Mouse (Mus musculus) adrenal gland, postnatal 4 days (tissue): Measurements from ENCODE around the gene D17H6S53E. TPM values are rescaled to one million over a fixed set of nuclear protein-coding genes. Genes with fewer than 3 reads are reported as not detected.

ENCODE experiments used
- DNase-seq, 2 experiments: peaks; one replicate each; pipeline ENCODE4 v3.0.0; 2021 to 2022; ENCODE audit warnings: low spot score in 2 of 2, mixed read lengths in 2 of 2
- total RNA-seq, 2 experiments: library from RNA; stranded (reverse); gene quantifications; 2 replicates each; pipeline ENCODE4 v1.2.3; 2021

D17H6S53E gene
- total RNA-seq, 2 experiments from 2014 or later, result 29.0 to 30.9 TPM

DNA sequence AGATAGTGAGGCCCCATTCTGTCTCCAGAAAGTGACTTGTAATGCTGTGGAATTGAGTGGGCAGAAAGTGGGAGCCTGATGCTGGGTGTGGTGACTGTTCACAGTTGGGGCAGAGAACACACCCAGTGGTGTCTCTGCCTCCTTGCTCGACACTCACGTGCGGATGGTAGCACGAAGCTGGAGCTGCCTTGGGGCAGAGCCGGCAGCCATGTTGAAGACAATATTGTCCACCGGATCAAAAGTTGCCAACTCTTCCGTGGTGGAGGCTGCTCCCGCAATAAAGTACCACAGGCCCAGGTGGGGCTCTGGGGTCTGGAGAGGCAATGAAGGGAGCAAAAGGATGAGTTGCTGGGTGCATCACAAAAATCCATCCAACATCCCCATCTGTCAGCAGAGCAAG is 4.9 kb downstream of the D17H6S53E start:
- no peak for DNase-seq

DNA sequence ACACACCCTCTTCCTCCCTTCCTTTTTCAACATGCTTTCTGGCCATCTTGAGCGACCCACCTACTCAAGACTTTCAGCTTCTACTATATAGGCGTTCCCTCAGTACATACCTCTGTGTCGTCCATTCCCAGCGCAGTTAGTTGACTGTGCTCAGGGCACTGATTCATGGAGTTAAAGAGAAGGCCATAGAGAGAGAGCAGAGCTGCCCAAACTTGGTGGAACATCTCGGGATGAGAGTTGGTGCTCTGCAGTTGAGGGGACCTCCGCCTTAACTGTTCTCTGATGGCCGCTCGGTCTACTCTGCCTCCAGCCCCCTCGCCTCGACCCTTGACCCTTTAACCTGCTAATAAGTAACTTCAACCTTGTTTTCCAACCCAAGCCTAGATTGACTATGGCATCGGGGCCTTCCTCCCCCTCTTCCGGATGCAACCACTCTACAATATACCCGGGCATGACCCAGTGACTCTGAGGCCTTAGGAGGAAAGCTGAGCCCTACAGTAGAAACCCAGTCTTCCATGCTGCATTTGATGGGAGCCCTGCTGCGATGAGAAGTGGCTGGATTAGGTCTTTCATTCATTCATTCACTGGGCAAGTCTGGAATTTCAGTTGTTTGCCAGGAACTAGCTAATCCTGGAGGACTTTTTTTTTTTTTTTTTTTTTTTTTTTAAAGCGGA is 5.5 kb downstream of the D17H6S53E start, which contains the start of gene Apom:
TSS of gene Apom (minus strand) at position 551 of the 674 bp plus-strand sequence.
- DNase-seq, result no peak

DNA sequence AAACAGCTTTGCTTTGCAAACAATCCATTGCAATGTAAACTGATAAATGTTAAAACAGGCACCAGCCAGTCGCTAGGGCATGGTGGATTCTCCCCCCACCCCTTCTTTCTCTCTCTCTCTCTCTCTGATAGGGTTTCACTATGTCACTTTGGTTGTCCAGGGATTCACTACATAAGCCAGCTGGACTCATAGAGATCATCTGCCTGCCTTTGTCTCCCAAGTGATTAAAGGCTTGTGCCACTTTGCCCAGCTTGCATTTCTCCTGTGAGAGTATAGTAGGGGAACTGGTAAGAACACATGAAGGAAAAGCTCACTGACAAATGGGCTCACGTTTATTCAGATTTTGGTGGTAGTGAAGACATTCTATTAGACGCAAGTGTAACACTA is 6.0 kb downstream of the D17H6S53E start:
- no peak for DNase-seq

DNA sequence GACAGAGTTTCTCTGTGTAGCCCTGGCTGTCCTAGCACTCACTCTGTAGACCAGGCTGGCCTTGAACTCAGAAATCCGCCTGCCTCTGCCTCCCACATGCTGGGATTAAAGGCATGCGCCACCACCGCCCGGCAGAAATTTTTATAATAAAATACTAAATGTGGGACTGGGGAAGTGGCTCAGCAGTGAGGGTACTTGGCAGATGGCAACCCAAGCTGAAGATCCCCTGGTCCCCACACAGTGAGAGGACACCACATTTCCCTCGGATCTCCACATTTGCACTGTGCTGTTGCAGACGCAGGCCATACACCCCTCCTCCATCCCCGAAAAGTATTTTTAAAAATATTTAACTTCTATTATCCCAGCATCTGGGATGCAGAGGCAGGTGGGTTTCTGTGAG is 7.3 kb downstream of the D17H6S53E start:
- DNase-seq, result no peak

DNA sequence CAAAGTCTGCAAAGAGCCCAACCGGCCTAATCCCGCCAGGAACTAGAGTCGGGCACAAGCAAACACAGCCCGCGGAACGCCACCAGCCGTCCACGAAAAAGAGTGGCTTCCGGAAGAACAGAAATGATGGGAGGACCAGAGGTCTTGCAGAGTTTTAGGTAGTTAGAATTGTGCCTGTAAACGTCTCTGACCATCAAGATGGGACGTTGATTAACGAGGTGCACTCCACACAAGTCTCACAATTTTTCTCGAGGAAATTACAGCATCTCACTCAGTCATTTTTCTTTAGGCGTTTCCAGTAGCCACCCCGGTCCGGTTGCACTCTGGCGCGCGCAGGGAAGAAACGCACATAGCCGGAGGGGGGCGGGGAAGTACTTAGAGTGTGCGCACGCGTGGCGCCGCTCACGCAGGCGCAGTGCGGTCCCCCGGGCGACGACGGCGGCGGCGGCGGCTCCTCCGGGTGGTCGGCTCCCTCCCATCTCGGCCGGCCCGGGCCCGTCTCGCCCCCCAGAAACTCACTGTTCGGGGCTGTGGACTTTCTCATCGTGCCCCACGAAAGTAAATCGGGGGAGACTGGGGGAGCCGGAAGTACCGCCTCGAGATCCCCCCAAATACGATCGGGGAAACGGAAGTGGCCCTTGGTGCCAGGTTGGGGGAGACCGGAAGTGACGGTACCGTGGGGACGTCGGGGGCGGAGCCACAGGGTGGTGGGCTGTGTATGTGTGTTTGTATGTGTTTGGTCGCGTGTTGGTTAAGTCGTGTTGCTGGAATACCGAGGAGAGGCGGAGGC is 8.8 kb downstream of the D17H6S53E start, which contains the start of gene Bag6:
TSS of gene Bag6 (plus strand) at position 378 of the 790 bp plus-strand sequence.
- DNase-seq, result peak; percentile 91 to 92

DNA sequence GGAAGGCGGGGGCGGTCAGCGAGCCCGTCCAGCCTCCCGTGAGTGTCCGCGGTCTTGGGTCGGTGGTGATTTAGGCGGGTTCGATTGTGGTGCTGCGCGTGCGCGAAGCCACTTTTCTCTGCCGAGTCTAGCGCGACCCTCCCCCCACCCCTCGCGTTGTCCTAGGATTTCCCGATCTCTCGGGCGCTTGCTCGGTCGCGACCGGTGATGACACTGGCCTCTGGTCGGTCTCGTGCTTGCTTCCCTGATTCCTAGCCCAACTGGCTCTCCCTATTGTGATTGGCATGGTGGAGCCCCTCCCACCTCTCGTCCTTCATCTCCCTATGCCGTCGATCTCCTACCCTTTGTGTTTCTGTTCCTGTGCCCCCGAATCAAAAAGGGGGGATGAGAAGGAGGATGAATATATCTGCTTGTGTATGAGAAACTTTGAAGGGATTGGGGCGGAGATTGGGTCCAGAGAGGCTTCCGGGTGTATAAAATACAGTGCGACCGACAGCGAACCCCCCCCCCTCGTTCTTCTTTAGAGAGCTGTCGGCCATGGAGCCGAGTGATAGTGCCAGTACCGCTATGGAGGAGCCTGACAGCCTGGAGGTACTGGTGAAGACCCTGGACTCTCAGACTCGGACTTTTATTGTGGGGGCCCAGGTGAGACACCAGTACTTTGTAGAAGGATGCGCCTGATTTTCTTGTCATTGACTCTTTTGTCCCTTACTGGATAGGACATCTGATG is 9.6 kb downstream of the D17H6S53E start:
- DNase-seq, result no peak

DNA sequence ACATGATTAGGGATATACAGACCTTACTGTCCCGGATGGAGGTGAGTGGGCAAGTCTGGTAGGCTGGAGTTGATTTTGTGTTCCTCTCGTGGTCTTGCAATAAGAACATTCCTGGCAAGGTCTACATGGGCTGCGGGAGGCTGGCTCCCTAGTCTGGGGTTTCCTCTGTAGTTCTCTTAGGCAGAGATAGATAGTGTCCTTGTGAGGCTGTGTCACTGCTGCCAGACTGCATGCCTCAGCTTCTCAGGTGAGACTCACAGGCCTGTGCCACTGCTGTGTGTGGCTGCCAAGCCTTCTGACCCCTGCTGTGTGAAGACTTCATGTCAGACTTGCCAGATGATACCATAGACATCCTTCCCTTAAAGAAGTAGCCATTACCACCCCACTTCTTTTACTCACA is 13.1 kb downstream of the D17H6S53E start:
- DNase-seq, result no peak

DNA sequence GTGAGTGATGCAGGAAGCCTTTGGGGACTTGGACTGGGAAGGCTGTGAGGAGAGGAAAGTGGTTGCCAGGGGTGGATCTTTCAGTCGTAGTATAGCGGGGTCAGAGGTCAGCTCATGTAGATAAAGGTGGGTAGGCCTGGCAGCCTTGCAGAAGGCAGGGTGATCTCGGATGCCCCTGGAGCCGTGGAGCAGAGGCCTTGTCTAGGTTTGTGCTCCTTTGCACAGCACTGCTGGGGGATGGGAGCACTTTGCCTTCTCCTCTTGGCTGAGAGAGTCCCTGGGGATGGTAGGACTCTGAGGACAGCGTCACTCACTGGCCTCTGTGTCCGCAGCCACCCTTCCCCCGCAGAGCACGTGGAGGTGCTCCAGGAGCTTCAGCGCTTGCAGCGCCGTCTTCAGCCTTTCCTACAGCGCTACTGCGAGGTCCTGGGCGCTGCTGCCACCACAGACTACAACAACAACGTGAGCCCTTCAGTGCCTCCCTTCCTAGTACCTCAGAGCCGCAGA is 14.4 kb downstream of the D17H6S53E start:
- DNase-seq, result no peak

DNA sequence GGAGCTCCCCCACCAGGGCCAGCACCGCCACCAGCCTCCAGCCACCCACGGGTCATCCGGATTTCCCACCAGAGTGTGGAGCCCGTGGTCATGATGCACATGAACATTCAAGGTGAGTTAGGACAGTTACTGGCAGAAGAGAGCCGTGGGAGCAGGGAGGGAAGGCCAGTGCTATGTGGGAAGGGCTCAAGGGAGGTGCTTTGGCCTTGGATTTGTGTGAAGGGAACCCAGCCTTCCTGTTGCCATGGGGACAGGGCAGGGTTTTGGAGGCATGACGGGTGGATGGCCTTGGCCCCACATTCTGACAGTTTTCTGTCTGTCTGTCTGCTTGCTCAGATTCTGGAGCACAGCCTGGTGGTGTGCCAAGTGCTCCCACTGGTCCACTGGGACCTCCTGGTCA is 15.8 kb downstream of the D17H6S53E start:
- peak in 1 of 2 experiments; percentile 62 for DNase-seq

DNA sequence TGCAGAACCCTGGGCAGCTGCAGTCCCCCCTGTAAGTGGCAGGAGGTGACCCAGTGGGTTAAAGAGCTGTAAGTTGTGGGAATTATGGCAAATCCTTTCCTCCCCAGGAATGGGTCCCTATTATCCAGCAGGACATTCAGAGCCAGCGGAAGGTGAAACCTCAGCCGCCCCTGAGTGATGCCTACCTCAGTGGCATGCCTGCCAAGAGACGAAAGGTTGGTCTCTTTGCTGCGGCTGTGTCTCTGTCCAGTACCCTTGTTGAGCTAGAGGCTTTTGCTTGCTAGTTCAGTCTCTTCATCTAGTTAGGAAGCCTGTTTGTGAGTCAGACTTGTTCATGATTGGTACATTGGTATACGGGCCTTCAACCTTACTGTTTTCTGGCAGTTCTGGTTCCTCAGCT is 20.0 kb downstream of the D17H6S53E start:
- no peak for DNase-seq

DNA sequence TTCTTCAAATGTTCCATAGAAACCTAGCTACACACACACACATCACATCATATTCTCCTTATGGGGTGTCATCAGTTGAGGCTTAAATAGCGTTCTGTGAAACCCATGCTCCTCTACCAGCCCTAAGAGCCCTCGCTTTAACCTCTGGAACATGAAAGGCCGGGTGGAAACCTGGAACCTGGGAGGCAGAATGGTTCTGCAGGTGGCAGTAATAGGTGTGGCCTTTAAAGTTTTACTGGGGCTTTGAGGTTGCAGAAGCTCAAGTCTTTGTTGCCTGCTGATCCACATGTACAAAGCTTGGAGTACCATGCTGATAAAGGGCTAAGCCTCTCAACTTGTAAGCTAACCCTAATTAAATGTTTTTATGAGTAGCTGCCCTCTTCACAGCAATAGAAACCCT is 21.2 kb downstream of the D17H6S53E start:
- DNase-seq, result no peak

DNA sequence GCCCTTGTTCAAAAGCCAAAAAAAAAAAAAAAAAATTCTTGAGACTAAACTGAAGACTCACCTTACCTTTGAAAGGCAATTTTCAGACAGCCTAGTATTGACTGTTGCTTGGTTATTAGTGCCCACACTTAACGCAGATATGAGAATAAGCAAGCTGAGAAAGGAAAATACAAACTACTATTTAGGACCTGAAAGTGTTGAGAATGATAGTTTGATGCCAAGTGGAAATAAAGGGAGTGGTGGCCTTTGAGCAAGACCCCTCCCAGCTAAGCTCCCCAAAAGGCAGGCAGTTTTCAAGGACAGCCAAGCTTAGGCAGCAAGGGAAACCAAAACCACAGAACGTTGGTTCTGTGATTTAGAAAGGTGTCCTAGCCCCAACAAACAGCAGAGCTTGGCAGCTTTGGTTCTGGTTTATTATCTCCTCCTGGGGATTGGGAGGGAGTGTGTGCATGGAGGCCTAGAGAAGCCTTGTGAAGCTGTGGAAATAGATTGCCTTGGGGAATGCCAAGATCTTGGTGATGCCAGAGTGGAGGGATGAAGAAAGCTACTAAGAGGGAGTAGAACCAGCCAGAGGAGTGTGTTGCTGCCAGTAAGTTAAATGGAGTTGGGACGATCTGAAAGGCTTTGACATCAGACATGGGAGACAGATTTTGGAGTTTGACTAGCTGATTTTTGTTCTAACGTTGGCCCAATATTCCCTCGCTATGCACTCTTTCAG is 21.9 kb downstream of the D17H6S53E start:
- no peak for DNase-seq

DNA sequence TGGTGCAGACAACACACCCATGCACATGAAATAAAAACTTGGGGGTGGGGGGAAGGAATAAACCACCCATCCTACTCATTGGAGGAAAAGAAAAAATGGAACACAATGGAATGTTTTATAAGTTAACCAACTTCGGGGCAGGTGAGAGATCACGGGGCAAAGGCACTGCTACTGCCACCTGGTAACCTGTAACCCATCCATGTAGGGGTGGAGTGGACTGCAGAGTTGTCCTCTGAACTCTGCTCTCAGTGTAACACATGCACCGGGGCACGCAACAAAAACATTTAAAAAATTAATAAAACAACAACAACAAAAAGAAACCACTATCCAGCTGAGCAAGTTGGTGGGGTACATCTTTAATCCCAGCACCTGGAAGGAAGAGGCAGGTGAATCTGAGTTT is 25.9 kb downstream of the D17H6S53E start:
- DNase-seq, result no peak

DNA sequence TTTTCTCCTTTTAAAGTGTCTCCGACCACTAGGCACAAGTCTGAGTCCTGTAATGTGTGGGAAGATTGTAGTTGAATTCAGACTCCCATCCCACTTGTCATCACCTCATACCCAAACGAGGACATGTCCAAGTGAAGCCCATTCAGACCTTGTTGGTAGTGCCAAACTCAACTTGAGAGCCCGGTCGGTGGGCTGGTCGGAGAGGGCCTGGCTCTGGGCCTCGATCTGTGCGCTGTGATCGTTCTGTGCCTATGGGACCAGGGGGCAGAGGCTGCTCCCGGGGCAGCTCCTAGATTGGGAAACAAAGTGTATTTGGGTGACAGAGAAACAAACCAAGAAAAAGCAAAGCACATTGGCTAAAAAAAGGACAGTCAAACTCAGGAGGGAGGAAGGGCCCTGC is 26.9 kb downstream of the D17H6S53E start:
- no peak for DNase-seq

DNA sequence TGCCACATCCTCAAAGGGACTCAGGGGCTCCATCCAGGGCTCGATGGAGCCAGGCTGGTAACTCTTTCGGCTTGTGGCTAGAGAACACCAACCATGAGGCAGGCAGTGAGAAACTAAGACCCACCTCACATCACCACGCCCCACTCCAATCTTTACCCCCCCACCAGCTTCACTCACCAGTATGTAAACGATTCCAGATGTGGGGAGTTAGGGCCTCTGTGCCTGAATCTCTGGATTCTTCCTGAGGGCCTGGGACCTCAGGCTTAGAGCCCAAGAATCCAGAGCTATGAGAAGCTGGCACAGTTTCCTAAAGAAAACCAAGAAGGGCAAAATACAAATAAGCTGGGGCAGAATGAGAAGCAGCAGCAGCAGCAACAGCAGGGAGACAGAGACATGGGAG is 27.8 kb downstream of the D17H6S53E start:
- DNase-seq, result no peak

DNA sequence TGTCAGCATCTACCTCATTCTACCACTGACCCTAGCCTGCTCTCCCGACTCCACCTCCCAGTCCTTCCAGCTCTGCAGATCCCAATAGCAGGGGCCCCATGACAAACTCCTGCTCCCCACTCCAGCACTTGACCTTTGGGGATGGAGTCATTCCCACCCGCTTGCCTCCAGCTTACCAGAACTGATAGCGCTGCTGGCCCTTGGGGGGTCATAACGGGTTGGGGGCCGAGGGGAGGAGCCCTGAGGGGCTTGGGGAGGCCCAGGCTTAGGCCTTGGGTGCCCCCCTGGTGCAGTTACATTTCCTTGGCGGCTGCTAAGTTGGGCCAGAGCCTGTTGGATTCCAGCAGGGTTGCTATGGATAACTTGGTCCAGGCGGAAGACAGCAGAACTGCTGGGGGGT is 28.4 kb downstream of the D17H6S53E start:
- DNase-seq, result no peak

DNA sequence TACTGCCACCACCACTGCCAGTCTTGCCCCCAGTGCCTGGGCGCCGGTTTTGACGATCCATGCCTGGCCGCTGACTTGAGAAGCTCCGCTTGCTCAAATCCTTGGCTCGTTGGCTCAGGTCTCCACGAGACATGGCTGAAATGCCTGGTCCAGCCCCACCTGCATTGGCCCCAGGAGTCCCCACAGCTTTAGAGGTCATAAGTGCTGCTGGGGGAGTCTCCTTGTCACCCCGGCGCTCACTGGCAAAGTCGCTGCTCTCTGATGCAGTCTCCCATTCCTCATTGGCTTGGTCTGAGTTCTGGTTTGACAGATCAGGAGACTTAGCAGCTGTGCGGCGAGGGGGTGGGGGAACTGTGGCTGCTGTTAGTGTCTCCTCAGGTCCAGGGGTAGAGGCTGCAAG is 29.3 kb downstream of the D17H6S53E start:
- DNase-seq, result no peak

DNA sequence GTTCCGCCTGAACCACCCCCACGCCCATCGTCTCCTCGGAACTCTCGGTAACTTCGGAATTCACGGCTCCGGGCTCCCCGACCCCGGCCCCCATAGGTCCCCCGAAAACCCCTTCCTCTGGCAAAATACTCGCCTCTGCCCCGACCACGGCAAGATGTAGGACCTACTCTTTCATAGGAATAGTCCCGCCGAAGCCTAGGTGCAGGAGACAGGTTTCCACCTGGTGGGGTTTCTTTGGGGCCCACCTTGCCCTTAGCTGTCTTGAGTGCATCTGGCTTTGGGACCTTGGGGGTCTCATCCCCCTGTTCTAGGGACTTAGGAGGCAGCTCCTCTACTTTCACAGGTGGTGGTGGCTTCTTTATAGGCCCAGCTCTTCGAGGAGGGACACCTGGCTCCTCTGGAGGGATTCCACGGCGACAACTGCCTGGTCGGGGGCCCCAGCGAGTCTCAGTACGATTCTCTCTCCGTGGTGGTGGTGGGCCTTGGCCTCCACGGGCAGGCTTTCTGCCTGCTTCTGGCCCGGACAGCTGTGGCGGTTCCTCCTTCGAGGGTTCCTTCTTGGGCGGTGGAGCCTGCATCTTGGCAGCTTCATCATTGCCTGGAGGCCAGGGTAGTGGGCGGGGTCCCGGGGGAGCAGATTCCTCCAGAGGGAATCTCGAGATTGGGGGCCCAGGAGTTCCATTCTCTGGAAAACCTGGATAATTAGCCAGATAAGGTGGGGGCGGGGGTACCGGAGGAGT is 30.5 kb downstream of the D17H6S53E start:
- no peak for DNase-seq

DNA sequence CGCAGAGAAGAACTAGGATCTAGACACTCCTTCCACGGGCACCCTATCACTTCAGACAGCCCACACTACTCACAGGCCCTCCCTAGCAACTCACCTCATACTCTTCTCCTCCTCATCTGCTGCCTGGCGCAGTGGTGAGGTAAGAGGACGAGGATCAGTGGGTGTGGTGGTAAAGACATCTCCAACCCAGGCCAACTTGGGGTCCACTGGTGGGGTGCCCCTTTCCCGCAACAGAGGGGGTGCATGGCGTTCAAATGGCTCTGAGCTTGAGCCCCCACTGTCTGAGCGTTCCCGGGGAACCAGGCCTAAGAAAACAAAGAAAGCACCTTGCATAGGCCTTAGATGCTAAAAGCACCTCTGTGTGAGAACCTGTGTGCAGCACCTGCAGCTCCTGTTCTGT is 31.1 kb downstream of the D17H6S53E start:
- DNase-seq, result no peak

DNA sequence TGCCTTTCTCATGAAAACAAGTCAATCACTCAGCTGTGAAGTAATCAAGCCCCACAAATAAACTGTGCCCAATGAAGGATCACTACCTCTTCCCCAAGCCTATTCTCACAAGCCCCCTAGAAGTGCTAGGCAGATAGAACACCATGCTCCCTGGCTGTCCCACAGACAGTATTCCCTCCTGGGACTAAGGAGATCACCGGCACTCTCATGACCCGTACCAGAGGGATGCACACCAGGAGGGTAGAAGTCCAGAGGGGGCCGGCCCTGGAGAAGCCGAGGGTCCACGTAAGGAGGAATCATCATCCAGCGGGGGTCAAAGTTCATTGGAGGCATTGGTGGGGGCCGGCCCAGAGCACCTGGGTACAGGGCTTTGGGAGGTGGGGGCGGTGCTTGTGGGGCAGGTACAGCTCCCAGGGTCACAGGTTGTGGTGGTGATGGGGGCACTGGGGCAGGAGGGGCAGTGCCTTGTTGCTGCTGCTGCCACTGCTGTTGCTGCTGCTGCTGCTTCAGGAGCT is 31.5 kb downstream of the D17H6S53E start:
- DNase-seq, result no peak
